In genomic region chr11:98655076-98655475, GRCm38 (mm10) we compare ENCODE assay signal across 11 mouse cellular contexts. TPM values are rescaled to one million over a fixed set of nuclear protein-coding genes. Genes with fewer than 3 reads are reported as not detected.
DNase-seq lines count a peak whose midpoint lies in the region; ATAC-seq and TF ChIP-seq lines count a peak whose summit lies in the region.
"Not testable (repeated sequence)": the region's sequence is repeated elsewhere in the genome, so short reads cannot be mapped to it uniquely, and the experiment has no call there.
"Had no signal": no experiment of that assay in that cellular context is flagged by ENCODE, and none has a peak within 500 bp of the region (broad histone marks: within the 10 kb centered on the region; RNA-seq: fewer than 3 reads in every experiment).

No protein-coding gene starts in this region.

- not testable (repeated sequence) for H3K4me2 ChIP-seq in hindbrain, postnatal 0 days (ENCODE audit: low read depth, low read length)

- DNase-seq in MN1 (ENCODE audit: low spot score), result peak; percentile 26
- DNase-seq in forelimb bud, embryonic 11.5 days (ENCODE audit: low read depth, low spot score), result peak; percentile 26
- peak; percentile 62 for DNase-seq in hindbrain, postnatal 0 days (ENCODE audit: low spot score)
- DNase-seq in layer of hippocampus, postnatal 14 days (ENCODE audit: low spot score in 2 of 2), result peak; percentile 6 to 18
- peak; percentile 37 to 56 for DNase-seq in lung, postnatal 4 days
- peak; percentile 4 for DNase-seq in right cerebral cortex, postnatal 25 days
- DNase-seq in thymus, postnatal 4 days, result peak; percentile 77

- not testable (repeated sequence) for H3K9me3 ChIP-seq in hindbrain, postnatal 0 days (ENCODE audit: low read length)

- H3K4me3 ChIP-seq in hindbrain, postnatal 0 days (ENCODE audit: low read length), result not testable (repeated sequence)

- TF ChIP-seq CTCF in hindbrain, postnatal 0 days (IDR thresholded peaks at IDR 0.05; ENCODE audit: low read depth), result peak; percentile 71

- WGBS in hindbrain, postnatal 0 days, result 16% methylated on average over 7 of the region's 7 CpGs

- not testable (repeated sequence) for H3K4me1 ChIP-seq in hindbrain, postnatal 0 days (ENCODE audit: insufficient read depth, low read length)

- not testable (repeated sequence) for H3K27ac ChIP-seq in hindbrain, postnatal 0 days

- ATAC-seq in cerebellum, adult (ENCODE audit: insufficient number of reproducible peaks, low FRiP score, low TSS enrichment), result peak; percentile 56; the same call in 1 of the 2 replicates
- ATAC-seq in hindbrain, postnatal 0 days, result peak; percentile 63; the same call in 1 of the 2 replicates

- not testable (repeated sequence) for H3K27me3 ChIP-seq in hindbrain, postnatal 0 days (ENCODE audit: insufficient read depth, low read length)

- not testable (repeated sequence) for H3K36me3 ChIP-seq in hindbrain, postnatal 0 days (ENCODE audit: insufficient read depth, low read length)

- not testable (repeated sequence) for H3K9ac ChIP-seq in hindbrain, postnatal 0 days (replicated peaks; ENCODE audit: low read length)

RNA-seq across cellular contexts. Expression of gene Gsdma2, which starts 8.5 kb away (rescaled TPM):
- total RNA-seq in hindbrain, postnatal 0 days (2014; rRNA removed), result not detected in 2 replicates
- polyA plus RNA-seq in hindbrain, postnatal 0 days (2015; fragmentation: Nextera tagmentation; extraction: Ambion mirVana), result not detected in 2 replicates
- not detected for total RNA-seq in layer of hippocampus, postnatal 14 days (2021)
- total RNA-seq: left cerebral cortex, postnatal 25 days had no signal
- polyA plus RNA-seq: heart, embryonic 11.5 days had no signal

RNA-seq across cellular contexts. Expression of gene Gsdma, which starts 9.1 kb away (rescaled TPM):
- total RNA-seq in hindbrain, postnatal 0 days (2014; rRNA removed), result not detected in 2 replicates
- 0.14 and 0.16 TPM in 2 replicates for polyA plus RNA-seq in hindbrain, postnatal 0 days (2015; fragmentation: Nextera tagmentation; extraction: Ambion mirVana)
- not detected for total RNA-seq in layer of hippocampus, postnatal 14 days (2021)
- total RNA-seq: left cerebral cortex, postnatal 25 days had no signal
- polyA plus RNA-seq: heart, embryonic 11.5 days had no signal

RNA-seq across cellular contexts. Expression of gene Psmd3, which starts 27.3 kb away (rescaled TPM):
- total RNA-seq in hindbrain, postnatal 0 days (2014; rRNA removed), result 131 and 143 TPM in 2 replicates
- polyA plus RNA-seq in hindbrain, postnatal 0 days (2015; fragmentation: Nextera tagmentation; extraction: Ambion mirVana), result 185 and 190 TPM in 2 replicates
- total RNA-seq in layer of hippocampus, postnatal 14 days (2021), result 100 to 1,000 TPM; 122 to 126 TPM

RNA-seq across cellular contexts. Expression of gene Gsdma3, which starts 28.9 kb away (rescaled TPM):
- total RNA-seq in hindbrain, postnatal 0 days (2014; rRNA removed), result 0.68 TPM in 1 of 2 replicates, not detected in the other
- not detected in 2 replicates for polyA plus RNA-seq in hindbrain, postnatal 0 days (2015; fragmentation: Nextera tagmentation; extraction: Ambion mirVana)
- total RNA-seq in layer of hippocampus, postnatal 14 days (2021), result not detected
- total RNA-seq: left cerebral cortex, postnatal 25 days had no signal
- polyA plus RNA-seq: neural tube, embryonic 15.5 days had no signal

RNA-seq across cellular contexts. Expression of gene Gm12355, which starts 29.6 kb away (rescaled TPM):
- total RNA-seq in hindbrain, postnatal 0 days (2014; rRNA removed), result 0.21 TPM in 1 of 2 replicates, not detected in the other
- polyA plus RNA-seq in hindbrain, postnatal 0 days (2015; fragmentation: Nextera tagmentation; extraction: Ambion mirVana), result 0.25 and 0.33 TPM in 2 replicates
- 10 to 100 TPM; 10.1 to 13.3 TPM for total RNA-seq in layer of hippocampus, postnatal 14 days (2021)

Comparison
In these comparisons a context has a peak if more than half of its experiments do, and no peak if none do; other contexts are left out.
1. DNase-seq: peak in every context shown above with its lines; median percentile 77 in thymus, postnatal 4 days; 62 in hindbrain, postnatal 0 days; 46 in lung, postnatal 4 days; 26 in MN1; 26 in forelimb bud, embryonic 11.5 days; 12 in layer of hippocampus, postnatal 14 days; 4 in right cerebral cortex, postnatal 25 days.